Mouse (Mus musculus): ENCODE results near the gene Celf6.

GRCm38 (mm10) chr9:59610950-59611349 lies 33.2 kb downstream of the Celf6 start:
- TF ChIP-seq CTCF (IDR thresholded peaks at IDR 0.05; ENCODE audit: low read depth) (no peak), EP300 (IDR thresholded peaks at IDR 0.05; ENCODE audit: low read depth) (no peak)

All from liver, embryonic 14.5 days (tissue).